Mouse (Mus musculus): ENCODE results near the gene Gcnt1. TPM values are rescaled to one million over a fixed set of nuclear protein-coding genes. Genes with fewer than 3 reads are reported as not detected.

Gene Gcnt1
- polyA plus RNA-seq (2012; rRNA removed): 11.5 and 17.3 TPM in 2 replicates

DNA sequence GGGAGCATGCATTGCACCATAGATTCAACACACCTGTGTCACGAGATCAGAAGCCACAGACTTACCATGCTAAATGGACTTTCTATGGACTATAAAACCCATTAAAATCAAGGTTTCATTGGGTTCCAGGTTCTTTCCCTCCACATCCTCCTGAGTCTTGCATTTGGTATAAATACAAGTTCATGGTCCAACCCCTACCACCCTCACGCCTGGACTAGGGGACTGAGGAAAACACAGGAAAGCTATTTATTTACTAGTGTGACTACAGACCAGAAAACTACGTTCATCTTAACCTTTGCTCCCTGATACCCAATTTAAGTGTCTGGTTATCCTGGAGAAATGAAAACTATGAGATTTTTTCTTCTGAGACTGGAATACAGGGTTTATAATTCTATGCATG lies at the start of gene Gcnt1:
Gene Gcnt1 (minus strand): TSS at position 144 of the 400 bp plus-strand sequence.
- no peak for DNase-seq (ENCODE audit: low read depth)

DNA sequence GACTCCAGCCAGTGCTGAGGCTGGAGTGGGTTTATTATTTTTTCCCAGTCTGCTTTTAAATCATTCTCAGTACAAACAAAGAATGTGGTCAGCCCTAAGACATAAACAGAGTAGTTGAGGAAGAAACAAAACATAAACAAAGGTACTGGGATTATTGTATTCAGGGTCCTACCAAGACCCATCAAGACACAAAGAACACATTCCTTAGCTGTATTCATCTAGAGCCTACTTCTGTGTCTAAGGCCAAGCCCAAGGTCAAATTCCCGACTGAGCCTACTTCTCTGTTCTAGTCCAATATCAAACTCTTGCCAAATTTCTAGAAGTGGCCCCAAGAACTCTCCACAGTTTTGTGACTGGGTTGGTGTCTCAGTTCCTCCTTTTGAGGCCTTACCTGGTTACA lies 45.2 kb upstream of the Gcnt1 start:
- DNase-seq (ENCODE audit: low read depth): no peak

DNA sequence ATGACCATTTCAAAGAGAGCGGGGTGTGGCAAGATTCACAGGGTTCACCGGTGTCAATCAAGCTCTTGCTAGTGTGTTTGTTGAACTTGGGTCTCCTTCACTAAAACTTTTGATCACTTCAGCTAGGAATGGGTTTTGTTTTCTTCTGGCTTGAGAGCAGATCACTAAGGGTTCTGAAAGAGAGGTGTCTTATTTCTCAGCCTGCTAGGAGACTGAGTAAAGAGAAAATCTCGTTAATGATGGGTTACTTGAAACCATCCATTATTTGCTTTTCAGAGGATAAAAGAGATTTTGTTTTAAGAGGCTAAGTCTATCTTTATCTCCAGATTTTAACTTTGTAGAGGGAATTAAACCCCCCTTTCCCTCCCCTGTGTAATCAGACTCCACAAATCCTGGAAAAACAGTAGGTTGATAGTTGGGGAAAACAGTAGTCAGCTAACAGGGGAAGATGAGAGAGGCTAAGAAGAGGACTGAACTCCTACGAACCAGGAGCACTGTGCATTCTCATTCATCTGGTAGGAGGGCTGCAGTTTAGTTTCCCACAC lies 40.3 kb upstream of the Gcnt1 start:
- no peak for DNase-seq (ENCODE audit: low read depth)

DNA sequence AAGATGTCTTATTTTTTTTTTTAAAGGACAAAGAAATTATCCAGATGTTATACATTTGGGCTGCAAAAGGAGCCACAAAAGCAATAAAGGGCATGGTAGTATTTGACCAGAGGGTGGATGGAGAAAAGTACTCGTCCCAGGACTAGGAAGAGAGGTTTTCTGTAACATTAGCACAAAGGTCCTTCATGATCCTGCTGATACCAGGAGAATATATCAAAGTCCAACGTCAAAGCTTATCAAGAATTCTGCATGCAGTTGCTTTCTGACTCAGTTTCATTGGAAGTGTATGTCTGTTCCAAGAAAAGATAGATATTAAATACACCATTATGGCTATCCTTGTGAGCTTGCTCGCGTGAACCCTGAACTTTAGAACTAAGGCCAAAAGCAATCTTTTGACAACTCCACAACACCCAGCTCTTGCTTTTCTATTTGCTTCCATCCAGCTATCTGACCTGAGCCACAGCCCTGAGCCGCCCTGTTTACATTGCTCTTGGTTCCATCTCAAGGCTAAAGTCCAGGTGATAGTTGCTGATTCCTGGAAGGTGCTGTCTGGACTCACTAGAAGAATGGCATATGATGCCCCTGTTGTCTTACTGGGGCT lies 37.9 kb upstream of the Gcnt1 start:
- DNase-seq (ENCODE audit: low read depth): no peak

DNA sequence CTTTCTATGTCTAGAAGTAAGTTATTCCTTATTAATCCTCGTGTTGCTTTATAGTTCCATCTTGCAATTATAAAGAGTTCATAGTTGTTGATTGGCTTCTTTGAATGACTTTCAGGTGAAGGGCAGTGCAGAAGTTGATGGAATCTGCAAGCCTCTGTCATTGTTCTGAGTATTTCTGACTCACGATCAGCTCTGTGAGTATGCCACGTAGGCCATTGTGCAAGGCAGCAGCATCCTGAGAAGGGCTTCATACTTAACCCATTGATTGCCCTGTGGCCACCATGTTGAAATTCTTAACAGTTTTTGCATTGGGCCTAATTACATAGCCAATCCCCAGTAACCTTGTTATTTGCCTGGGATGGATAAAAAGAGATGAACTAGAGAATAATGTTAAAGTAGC lies 36.7 kb upstream of the Gcnt1 start:
- DNase-seq (ENCODE audit: low read depth): no peak

DNA sequence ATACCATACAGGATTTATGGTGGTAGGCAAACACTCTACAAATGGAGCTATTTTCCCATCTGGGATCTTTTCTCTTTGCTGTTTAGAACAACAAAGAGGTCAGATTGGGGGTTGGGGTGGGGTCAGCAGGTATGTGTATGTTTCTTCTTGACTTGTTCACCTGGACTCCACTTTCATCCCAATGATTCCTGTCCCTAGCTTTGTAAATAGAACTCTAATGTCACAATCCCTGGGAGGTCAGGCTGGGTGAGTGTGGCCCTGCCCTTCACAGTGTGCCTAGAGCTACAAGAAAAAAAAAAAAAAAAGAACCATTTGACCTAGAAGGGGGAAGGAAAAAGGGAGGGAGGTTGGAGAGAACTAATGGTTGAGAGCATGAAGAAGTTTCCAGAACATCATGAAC lies 35.9 kb upstream of the Gcnt1 start:
- DNase-seq (ENCODE audit: low read depth): no peak

DNA sequence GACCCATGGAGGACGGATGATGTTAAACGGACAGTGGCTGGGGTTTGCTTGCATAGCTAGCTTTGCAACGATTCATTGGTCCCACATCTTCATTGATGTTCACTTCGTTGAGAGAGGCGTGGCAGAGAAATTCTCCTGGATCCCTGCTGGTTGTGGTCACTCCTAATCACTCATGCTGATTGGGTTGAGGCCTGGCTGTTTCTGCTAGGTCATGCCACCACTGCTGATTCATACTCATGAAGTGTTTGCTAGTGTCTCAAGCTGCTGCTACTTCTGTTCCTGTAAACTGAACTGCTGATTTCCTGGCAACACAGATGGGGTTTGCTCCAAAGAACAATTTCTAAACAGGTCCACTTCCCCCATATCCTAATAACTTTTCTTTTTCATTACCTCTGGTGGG lies 34.2 kb upstream of the Gcnt1 start:
- no peak for DNase-seq (ENCODE audit: low read depth)

DNA sequence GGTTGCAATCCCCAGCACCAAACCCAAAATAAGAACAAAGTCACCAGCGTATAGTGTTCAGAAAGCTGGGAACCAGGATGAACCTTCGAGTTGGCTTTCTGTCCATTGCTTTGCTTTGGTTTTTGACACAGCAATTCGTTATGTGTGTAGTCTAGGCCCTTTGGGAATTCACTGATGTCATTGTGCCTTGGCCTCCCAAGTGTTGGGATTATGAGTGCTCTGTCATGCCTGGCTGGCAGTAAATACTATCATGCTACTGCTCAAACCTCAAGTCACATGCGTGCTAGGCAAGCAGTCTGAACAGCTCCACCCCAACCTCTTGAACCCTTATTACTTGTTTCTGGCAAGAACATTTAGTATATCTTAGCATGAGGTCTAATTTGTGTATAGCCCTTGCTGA lies 30.5 kb upstream of the Gcnt1 start:
- no peak for DNase-seq (ENCODE audit: low read depth)

DNA sequence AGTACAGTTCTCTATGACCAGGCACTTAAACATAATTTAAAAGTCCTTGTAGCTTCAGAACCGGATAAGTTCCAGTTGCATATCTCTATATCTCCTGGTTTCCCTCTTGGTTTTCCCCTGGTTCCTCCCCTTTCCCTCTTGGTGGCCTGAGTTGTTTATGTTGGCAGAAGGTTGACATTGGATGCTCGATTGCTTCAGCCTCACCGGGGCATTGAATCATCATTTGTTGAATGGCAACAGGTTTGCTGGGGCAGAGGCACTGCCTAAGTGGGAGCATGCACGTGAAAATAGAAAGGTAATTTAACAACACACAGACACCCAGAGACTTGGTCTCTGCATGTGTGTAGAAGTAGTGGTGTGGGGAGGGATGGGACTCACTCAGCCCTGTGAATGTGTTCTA lies 27.9 kb upstream of the Gcnt1 start:
- peak; percentile 36 for DNase-seq (ENCODE audit: low read depth)

DNA sequence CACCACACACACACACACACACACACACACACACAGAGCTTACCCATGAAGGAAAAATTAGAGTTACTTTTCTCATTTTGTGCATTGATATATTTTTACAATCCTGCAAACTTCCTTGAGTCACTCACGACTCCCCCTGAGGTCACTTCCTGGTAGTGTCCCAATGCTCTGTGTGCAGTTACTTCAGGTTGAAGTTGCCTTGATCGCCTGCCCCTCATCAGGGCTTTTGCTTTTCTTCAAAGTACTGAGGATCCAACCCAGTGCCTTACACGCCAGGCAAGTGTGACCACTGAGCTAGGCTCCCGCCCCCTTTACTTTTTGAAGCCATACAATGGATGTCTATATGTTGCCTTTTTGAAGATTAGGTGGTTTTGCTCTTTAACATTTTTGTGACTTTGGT lies 27.3 kb upstream of the Gcnt1 start:
- no peak for DNase-seq (ENCODE audit: low read depth)

DNA sequence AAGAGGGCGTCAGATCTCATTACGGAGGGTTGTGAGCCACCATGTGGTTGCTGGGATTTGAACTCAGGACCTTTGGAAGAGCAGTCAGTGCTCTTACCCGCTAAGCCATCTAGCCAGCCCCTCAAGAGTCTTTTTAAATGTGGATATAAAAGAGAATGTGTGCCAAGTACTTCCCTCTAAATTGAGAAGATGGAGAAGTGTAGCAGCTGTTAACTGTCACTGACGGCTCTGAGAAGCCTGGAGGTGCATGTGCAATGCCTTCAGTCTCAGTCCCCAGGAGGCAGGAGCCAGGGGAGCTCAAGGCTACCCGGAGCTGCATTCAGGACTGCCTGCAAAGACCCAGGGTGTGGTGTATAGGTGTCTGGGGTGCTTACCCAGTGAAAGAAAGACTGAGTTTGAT lies 25.3 kb upstream of the Gcnt1 start:
- no peak for DNase-seq (ENCODE audit: low read depth)

DNA sequence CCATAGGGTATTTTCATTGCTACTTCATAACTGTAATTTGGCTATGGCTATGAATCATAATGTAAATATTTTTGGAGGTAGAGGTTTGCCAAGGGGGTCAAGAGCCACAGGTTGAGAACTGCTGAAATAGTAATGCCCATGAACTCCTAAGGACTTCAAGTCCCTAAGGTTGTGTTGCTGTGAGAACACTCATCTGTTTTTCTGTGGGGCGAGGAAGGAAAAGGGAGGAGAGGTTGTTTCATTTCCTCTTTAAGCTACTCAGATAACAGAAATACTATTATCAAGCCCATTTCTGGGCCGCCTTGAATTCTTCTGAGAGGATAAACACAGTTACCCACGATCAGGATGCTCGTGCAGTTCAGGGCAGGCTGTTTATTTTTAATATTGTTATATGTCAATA lies 24.2 kb upstream of the Gcnt1 start:
- DNase-seq (ENCODE audit: low read depth): no peak

DNA sequence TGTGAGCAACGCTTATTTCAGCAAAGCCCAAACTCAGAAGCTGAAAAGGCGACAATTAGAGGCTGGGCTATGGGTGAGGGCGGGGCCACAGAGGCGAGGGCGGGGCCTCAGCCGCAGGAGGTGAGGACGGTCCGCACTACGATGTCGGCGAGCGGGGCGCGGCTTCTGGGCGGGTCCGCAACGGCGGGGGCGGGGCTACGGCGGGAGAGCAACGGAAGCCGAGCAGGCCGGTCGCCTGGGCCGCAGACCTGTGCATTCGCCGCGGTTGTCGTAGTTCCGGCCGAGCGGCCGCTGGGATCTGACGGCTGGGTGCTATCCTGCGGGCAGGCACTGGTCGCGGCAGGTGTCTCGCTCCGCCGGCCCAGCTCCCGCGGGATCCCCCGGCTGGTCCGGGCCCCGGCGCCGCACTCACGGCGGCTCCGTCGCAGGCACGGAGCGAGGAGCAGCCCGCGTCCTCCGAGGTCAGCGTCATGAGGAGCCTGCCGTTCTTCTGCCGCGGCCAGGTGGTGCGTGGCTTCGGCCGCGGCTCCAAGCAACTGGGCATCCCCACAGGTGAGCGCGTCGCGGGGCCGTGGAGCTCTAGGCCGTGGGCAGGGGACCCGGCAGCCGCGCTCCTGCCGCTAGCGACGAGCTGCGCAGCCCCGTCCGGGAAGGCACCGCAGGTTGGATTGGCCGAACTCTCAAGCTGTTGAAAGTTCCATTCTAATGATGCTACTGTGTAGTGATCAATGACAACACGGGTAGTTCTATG lies 21.4 kb upstream of the Gcnt1 start, which contains the start of gene Rfk:
Gene Rfk (plus strand): TSS at position 203 of the 751 bp plus-strand sequence.
- DNase-seq (ENCODE audit: low read depth): peak; percentile 16

DNA sequence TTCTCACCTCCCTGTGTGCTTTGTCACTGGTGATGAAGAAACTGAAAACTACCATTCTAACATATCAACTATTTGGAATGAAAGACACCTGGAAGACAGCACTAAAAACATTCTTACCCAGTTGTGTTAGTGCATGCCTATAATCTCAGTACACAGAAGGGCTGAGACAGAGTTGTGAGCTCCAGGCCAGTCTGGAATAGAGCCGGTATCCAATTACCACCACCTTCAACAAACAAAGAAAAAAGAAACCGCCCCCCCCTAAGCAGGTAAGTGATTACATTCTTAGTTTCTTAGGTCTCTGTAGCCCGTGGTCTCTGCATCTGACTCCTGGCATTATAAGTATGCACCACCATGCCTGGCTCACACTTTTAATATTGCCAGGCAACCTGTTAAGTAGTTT lies 20.2 kb upstream of the Gcnt1 start:
- no peak for DNase-seq (ENCODE audit: low read depth)

DNA sequence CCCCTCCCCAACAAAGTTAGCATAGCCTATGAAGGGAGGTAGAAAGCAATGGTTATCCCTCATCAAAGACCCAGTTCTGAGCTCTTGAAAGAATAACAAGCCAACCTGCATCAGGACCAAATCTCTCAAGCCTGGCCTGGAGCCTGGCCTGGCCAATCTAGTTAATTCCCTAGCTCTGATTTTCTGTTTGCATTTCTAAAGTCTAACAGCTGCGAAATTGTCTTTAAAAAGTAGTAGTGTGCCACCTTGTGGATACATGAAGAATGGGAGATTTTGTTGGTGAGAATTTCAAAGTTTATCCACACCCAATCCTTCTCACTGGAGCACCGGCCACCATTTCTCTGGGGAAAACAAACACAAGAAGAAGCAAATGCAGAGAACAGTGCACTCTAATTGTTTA lies 15.8 kb upstream of the Gcnt1 start:
- DNase-seq (ENCODE audit: low read depth): no peak

DNA sequence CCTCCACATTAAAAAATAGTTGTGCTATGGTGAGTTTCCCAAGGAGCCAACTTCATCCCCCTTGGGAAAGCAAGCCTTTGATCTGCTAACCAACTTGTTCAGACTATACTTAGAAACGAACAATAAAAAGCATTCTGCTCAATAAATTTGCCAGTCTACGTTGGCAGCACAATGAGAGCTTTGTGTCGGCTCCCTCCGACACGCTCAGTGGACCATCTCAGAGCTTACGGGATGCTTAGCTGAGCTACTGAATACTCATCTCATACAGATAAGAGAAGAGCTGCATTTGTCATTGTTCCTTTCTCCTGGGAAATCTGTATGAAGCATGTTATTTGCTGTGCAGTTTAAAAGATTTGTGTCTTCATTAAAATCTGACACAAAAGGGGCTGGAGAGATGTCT lies 13.8 kb upstream of the Gcnt1 start:
- no peak for DNase-seq (ENCODE audit: low read depth)

DNA sequence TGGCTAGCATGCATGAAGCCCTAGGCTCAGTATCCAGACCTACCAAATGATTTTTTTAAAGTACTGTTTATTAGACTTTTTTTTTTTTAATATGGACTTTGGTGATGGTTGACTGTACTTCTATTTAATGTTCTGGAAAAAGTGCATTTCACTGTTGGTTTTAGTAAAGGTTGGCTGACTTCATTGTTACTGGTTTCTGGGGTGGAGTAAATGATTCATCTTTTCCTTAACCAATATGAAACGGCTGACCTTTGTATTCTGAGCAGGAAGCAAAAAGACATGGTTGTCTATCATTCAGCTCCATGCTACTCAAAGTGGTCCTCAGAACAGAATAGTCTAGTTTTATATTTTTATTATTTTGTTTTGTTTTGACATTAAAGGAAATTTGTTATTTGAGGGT lies 12.8 kb upstream of the Gcnt1 start:
- no peak for DNase-seq (ENCODE audit: low read depth)

DNA sequence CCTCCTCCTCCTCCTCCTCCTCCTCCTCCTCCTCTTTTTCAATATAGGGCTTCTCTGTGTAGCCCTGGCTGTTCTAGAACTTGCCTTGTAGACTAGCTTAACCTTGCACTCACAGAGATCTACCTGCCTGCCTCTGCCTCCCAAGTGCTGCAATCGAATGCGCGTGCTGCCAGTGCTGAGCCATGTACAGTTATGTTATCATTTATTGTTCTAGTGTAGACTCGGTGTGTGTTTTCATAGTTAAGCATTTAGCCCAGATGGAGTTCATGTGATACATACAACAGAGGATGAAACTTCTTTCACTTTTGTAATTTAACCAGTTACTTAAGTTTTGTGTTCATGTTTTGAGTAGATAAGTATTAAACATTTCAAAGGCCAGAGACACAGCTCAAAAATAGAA lies 12.4 kb upstream of the Gcnt1 start:
- DNase-seq (ENCODE audit: low read depth): no peak

DNA sequence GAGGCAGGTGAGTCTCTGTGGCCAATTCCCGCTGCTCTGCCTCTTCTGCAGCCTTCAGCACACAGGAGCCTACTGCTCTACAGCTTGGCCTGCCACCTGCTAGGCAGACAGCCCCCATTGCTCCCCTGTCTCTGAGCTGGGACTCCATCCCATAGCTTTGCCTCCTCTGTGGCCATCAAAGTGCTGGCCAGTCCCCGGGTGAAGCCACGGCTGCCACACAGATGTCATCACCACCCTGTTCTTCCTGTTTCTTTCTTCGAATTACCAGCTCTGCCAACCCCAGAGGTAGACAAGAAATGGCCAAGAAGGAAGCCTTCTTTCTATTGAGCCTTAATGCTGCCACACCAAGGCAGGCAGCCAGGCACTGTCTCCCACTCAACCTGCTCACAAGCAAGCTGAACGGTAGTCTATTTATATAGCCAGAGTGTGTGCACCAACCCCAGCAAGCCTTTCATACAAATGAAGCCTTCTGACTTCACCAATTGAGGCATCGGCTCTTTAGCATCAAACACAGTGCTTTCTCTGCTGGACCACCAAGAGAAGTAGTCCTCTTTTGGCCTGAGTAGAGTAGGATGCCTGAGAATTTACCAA lies 10.3 kb upstream of the Gcnt1 start:
- no peak for DNase-seq (ENCODE audit: low read depth)

DNA sequence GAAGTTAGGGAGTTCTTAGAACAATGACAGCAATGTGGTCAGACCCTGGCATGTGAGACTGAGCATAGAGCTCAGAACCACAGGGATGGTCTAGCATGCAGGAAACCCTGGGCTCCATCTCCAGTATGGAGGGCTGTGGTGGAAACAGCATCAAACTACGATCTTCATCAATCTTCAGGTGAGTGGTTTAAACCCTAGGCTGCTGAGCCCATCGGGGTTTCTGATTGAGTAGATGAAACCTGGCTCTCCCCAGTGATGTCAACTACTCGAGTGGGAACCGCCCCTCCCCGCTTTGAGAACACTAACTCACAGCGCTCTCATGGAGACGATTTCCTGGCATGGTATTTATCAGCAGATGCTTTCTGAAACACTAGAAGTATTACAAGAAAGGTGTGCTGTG lies 7.9 kb upstream of the Gcnt1 start:
- no peak for DNase-seq (ENCODE audit: low read depth)

DNA sequence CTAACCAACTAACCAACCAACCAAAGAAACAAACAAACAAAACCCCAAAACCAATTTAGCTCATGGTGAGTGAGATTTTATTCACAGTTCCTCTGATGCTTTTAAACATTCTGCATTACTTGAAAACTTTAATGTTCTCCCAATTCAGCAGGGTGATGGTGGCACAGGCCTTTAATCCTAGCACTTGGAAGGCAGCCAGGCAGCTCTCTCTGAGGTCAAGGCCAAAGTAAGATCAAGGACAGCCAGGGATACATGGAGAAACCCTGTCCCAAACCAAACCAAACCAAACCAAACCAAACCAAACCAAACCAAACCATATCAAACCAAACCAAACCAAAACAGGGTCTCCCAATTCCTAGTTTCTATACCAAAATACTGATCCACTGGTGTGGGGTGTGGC lies 6.2 kb upstream of the Gcnt1 start:
- no peak for DNase-seq (ENCODE audit: low read depth)

DNA sequence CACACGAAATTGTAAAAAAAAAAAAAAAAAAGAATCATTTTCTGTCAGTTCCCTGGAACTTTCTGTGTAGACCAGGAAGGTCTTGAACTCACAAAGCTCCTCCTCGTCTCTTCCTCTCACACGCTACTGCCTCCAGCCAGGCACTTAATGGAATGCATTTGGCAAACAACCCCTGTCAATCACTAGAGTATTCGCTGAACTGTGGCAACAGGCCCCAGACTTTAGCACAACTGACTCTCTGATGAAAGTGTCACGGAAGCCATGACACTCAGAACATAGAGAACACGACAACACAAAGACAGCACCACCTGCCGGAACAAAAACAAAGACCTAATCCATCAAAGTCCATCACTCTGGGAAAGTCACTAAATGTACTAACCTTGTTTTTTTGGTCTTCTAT lies 3.1 kb downstream of the Gcnt1 start:
- DNase-seq (ENCODE audit: low read depth): no peak

DNA sequence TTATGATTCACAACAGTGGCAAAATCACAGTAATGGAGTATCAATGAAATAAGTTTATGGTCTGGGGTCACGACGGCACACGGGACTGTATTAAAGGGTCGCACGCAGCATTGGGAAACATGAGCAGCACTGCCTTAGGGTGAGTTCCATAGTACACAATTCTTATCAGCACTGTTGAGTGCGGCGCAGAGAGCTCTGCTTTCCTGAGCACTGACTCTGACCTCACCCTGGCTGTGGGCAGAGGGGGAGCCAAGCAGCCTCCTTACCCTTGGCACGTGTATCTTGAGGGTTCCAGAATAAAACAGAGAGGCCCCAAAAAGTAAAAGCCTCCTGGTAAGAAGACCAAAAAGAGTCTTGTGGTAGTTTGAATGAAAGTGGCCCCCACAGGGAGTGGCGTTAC lies 4.1 kb downstream of the Gcnt1 start:
- DNase-seq (ENCODE audit: low read depth): no peak
